Mouse (Mus musculus): ENCODE measurements around the gene Slc37a4.

DNA sequence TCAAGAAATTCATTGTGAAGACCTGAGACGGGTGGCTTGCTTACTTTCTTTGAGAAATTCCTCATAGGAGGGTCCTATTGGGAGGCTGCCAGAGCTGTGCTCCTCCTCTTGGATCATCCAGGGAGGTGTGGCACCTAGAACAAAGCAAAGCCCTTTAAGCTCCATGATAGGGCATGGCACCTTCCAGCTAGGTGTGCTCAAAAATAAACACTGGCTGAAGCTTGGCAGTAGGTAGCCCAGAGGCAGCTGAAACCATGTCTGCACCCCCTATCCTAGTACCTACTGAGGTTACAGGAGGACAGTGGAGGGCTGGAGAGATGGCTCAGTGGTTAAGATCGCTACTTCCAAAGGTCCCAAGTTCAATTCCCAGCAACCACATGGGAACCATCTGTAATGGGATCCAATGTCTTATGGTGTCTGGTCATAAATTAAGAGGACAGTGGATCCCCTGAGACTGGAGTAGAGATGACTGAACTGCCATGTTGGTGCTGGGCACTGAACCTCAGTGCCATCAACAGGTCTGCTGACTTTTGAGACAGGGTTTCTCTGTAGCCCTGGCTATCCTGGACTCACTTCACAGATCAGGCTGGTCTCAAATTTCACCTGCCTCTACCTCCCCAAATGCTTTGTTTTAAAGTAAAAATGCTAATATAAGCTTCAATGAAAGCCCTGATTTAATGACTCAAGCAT, 14.1 kb downstream of the Slc37a4 start:
- TF ChIP-seq CTCF (IDR thresholded peaks at IDR 0.05), result no peak
- no peak for TF ChIP-seq POLR2A (IDR thresholded peaks at IDR 0.05; ENCODE audit: insufficient read depth, low read depth, low read length)
